Mouse (Mus musculus) midbrain, embryonic 13.5 days (tissue): ENCODE data around the gene Nip7. TPM values are rescaled to one million over a fixed set of nuclear protein-coding genes. Genes with fewer than 3 reads are reported as not detected.
"Not testable (repeated sequence)": the region's sequence is repeated elsewhere in the genome, so short reads cannot be mapped to it uniquely, and the experiment has no call there.

ENCODE experiments used
- ATAC-seq: fragments of 200-750 bp; cut with Nextera tagmentation; 2 replicates; pipeline ENCODE4 v1.8.0; 2017; ENCODE audit warnings: mild to moderate bottlenecking, moderate TSS enrichment, moderate library complexity
- H3K27ac ChIP-seq: fragments of 300-500 bp; sonication (generic); 2 replicates; pipeline ENCODE4 v1.5.1; 2015; ENCODE audit warnings: inconsistent platforms, mild to moderate bottlenecking, moderate library complexity
- H3K27me3 ChIP-seq: fragments of 300-500 bp; sonication (generic); 2 replicates; pipeline ENCODE4 v1.6.1; 2015; ENCODE audit warnings: mild to moderate bottlenecking, inconsistent platforms
- H3K36me3 ChIP-seq: fragments of 300-500 bp; sonication (generic); 2 replicates; pipeline ENCODE4 v1.6.1; 2015; ENCODE audit warnings: mild to moderate bottlenecking, inconsistent platforms
- H3K4me1 ChIP-seq: fragments of 300-500 bp; sonication (generic); replicated peaks from 2 replicates; pipeline ENCODE4 v1.6.1; 2015; ENCODE audit warnings: inconsistent platforms
- H3K4me2 ChIP-seq: fragments of 300-500 bp; sonication (generic); replicated peaks from 2 replicates; pipeline ENCODE4 v1.6.1; 2015; ENCODE audit warnings: moderate library complexity, mild to moderate bottlenecking, inconsistent platforms
- H3K4me3 ChIP-seq: fragments of 300-500 bp; sonication (generic); replicated peaks from 2 replicates; pipeline ENCODE4 v1.5.1; 2015; ENCODE audit warnings: mild to moderate bottlenecking, inconsistent platforms
- H3K9ac ChIP-seq: fragments of 300-500 bp; sonication (generic); replicated peaks from 2 replicates; pipeline ENCODE4 v1.6.1; 2015; ENCODE audit warnings: mild to moderate bottlenecking, inconsistent platforms
- H3K9me3 ChIP-seq: fragments of 300-500 bp; sonication (generic); 2 replicates; pipeline ENCODE4 v1.6.1; 2016; ENCODE audit warnings: mild to moderate bottlenecking, inconsistent platforms
- WGBS: fragments of 180-500 bp; shearing (Covaris S2); methylation state at CpG from one replicate; pipeline ENCODE4 v1.1.7; 2015; 5-methylcytosine and 5-hydroxymethylcytosine counted together
- polyA plus RNA-seq: library from polyadenylated mRNA; unstranded; fragments of >200 nt; fragmentation: Nextera tagmentation; extraction: Ambion mirVana; gene quantifications from 2 replicates; pipeline ENCODE4 v1.2.1, GENCODE M21; 2015

The Nip7 gene
- polyA plus RNA-seq: 81.9 and 93.3 TPM in 2 replicates

DNA sequence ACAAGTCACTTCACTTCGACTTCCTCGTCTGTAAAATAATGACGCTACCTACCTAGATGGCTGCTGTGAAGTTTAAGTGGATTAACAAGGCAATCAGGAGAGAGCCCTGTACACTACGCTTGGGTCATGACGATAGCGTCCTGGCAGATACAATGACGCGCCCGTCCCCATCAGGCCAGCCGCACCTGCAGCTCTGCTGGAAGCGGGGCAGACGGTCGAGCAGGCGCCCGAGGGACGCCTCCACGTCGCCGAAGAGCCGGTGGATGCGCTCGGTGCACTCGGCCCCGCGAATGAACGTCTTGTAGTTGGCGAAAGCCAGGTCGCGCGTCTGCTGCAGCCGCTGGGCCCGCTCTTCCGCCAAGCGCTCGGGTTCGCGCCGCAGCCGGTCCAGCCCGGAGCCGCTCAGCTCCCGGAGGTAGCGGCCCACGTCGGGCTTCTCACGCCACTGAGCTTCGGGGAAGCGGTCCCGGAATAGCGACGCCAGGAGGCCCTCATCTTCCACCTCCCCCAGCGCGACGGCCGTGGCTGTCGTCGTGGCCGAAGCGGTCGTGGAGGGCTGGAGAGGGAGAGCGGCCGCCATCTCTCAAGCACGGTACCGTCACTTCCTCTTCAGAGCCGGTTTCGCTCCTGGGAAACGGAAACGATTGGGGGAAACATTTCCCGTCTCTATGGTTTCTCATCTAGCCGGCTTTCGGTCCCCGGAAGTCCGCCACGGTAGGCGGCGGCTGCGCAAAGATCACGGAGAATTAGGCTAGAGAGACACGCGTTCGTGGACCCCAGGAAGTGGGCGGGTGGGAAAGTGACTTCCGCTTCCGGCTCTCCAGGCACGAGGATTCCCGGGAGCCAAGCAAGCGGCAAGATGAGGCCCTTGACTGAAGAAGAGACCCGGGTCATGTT, at the start of gene Nip7, which contains the start of gene Cog8:
Gene Nip7, plus strand, starts transcription at position 802 of the 897 bp plus-strand sequence.
Gene Cog8, minus strand, starts transcription at position 614 of the 897 bp plus-strand sequence.
- Histone ChIP-seq H3K4me3 (peak within 1 kb of the TSS; percentile 71), H3K9ac (peak within 1 kb of the TSS; percentile 90), H3K4me1 (peaks cover 29% of the 10 kb centered on the region), H3K27ac (peak within 1 kb of the TSS; percentile 84), H3K27me3 (no peaks in the 10 kb centered on the region), H3K36me3 (peaks cover 55% of the 10 kb centered on the region), H3K9me3 (no peaks in the 10 kb centered on the region), H3K4me2 (peak within 1 kb of the TSS; percentile 98)
- peak; percentile 97 for ATAC-seq
- WGBS: under 1% methylated on average over 88 of the region's 88 CpGs

DNA sequence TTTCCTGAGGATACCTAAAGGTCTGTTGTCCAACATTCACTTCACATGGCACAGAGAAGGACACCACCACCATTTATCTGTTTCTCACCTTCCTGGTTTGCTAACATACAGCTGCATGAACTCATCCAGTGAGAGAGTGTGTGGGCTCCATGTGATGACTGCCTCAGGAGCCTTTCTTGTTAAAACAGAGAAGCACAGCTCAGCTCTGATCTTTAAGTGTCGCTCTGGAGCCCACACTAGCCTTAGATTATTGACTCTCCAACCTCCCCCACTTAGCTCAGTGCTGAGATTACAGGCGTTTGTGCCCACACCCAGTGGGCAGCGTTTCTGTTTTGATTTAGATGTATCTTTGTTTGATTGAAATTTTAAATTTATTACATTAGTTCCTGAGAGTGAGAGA, 48.9 kb upstream of the Nip7 start:
- H3K27ac ChIP-seq: no peak overlapping the region
- no peaks in the 10 kb centered on the region for H3K9me3 ChIP-seq
- WGBS: 95% methylated on average over 3 of the region's 3 CpGs
- H3K4me1 ChIP-seq: no peaks in the 10 kb centered on the region
- H3K9ac ChIP-seq: no peak overlapping the region
- peaks cover 29% of the 10 kb centered on the region for H3K36me3 ChIP-seq
- no peaks in the 10 kb centered on the region for H3K27me3 ChIP-seq
- ATAC-seq: no peak
- H3K4me2 ChIP-seq: no peak overlapping the region
- no peak overlapping the region for H3K4me3 ChIP-seq

DNA sequence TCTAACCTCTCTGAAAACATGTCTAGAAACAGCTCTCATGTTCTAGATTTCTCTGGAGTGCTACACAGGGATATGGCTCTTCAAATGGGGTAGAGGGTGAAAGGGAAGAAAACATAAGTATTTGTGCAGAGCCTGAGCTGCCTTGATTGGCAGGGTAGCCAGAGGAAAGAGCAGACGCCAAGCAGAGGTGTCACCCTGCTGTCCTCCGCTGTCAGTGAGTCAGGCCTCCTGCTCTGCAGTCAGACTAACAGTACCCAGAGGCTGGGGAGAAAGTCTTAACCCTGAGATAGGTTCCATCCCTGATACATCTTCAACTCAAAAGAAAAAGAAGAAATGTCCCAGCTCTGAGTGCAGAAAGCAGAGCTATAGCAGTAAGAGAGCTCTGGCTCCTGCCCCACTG, 44.0 kb upstream of the Nip7 start:
- Histone ChIP-seq H3K4me1 (no peaks in the 10 kb centered on the region), H3K27ac (no peak overlapping the region), H3K27me3 (no peaks in the 10 kb centered on the region), H3K4me2 (no peak overlapping the region), H3K4me3 (no peak overlapping the region), H3K9ac (no peak overlapping the region), H3K36me3 (peaks cover 32% of the 10 kb centered on the region), H3K9me3 (no peaks in the 10 kb centered on the region)
- 91% methylated on average over 2 of the region's 2 CpGs for WGBS
- no peak for ATAC-seq

GRCm38 (mm10) chr8:107014915-107015314, 41.8 kb upstream of the Nip7 start:
- H3K4me2 ChIP-seq: no peak overlapping the region
- no peaks in the 10 kb centered on the region for H3K27me3 ChIP-seq
- H3K9me3 ChIP-seq: no peaks in the 10 kb centered on the region
- WGBS: 100% methylated on average over 1 of the region's 1 CpGs
- H3K4me3 ChIP-seq: no peak overlapping the region
- H3K36me3 ChIP-seq: peaks cover 29% of the 10 kb centered on the region
- ATAC-seq: no peak
- no peak overlapping the region for H3K9ac ChIP-seq
- no peaks in the 10 kb centered on the region for H3K4me1 ChIP-seq
- no peak overlapping the region for H3K27ac ChIP-seq

DNA sequence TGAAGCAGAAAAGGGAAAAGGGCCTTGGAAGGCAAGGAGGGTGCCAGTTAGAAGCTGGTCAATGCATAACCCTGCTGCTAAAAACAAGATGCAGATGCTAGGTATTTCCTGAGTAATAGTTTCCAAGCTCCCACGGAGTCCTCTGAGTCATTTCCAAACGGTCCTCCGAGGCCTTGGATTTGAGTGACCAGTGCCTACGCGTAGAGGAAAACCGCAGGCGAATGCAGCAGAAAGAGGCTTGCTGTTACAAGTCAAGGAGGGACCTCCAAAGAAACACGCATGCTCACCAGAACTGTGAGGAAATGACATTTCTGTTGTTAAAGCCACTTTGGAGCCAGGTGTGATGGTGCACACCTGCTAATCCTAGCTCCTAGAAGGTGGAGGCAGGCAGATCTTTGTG, 33.2 kb upstream of the Nip7 start:
- Histone ChIP-seq H3K9me3 (no peaks in the 10 kb centered on the region), H3K4me1 (no peaks in the 10 kb centered on the region), H3K9ac (no peak overlapping the region), H3K36me3 (no peaks in the 10 kb centered on the region), H3K27ac (no peak overlapping the region), H3K27me3 (no peaks in the 10 kb centered on the region), H3K4me3 (no peak overlapping the region), H3K4me2 (no peak overlapping the region)
- WGBS: 94% methylated on average over 8 of the region's 8 CpGs
- ATAC-seq: no peak

- H3K9me3 ChIP-seq: no peaks in the 10 kb centered on the region
- no peaks in the 10 kb centered on the region for H3K27me3 ChIP-seq
- no peak for ATAC-seq
- H3K4me2 ChIP-seq: no peak overlapping the region
- no peak overlapping the region for H3K9ac ChIP-seq
- WGBS: 84% methylated on average over 3 of the region's 3 CpGs
- peaks cover 21% of the 10 kb centered on the region for H3K4me1 ChIP-seq
- H3K27ac ChIP-seq: no peak overlapping the region
- H3K36me3 ChIP-seq: no peaks in the 10 kb centered on the region; the same call in 1 of the 2 replicates
- H3K4me3 ChIP-seq: no peak overlapping the region
These were observed 27.4 kb upstream of the Nip7 start for GRCm38 (mm10) chr8:107029310-107029709.

DNA sequence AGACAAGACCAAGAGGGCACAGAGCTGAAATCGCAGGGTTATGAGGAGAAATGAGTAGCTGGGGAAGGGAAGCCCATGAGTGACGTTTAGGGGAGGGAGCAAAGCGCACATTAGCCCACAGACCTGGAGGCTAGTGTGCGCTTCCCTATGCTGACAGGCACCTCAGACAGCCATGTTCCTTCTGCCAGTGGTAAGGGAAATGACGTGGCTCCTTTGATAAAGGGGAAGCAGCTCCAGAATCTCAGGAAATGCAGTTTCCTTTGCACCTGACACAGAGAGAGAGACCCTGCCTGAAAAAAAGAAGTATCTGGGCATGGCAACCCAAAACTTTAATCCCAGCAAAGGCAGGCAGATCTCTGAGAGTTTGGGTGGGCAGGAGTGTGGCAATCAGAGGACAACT, 26.6 kb upstream of the Nip7 start:
- Histone ChIP-seq H3K4me3 (no peak overlapping the region), H3K9ac (no peak overlapping the region), H3K4me1 (peaks cover 27% of the 10 kb centered on the region), H3K9me3 (no peaks in the 10 kb centered on the region), H3K27ac (no peak overlapping the region), H3K4me2 (no peak overlapping the region), H3K27me3 (no peaks in the 10 kb centered on the region), H3K36me3 (no peaks in the 10 kb centered on the region; the same call in 1 of the 2 replicates)
- WGBS: 82% methylated on average over 5 of the region's 5 CpGs
- ATAC-seq: no peak

GRCm38 (mm10) chr8:107030650-107031576, 25.8 kb upstream of the Nip7 start, which contains the start of gene Vps4a:
Vps4a (plus strand) TSS chr8:107031222.
- peak within 1 kb of the TSS; percentile 79 for H3K4me3 ChIP-seq
- WGBS: 5% methylated on average over 65 of the region's 66 CpGs
- H3K36me3 ChIP-seq: peaks cover 2% of the 10 kb centered on the region; the same call in 1 of the 2 replicates

GRCm38 (mm10) chr8:107031577-107032090, 25.0 kb upstream of the Nip7 start:
- Histone ChIP-seq H3K4me2 (peak overlapping the region; percentile 85), H3K9me3 (no peaks in the 10 kb centered on the region), H3K36me3 (peaks cover 7% of the 10 kb centered on the region), H3K27me3 (no peaks in the 10 kb centered on the region), H3K27ac (peak overlapping the region; percentile 82), H3K4me3 (peak overlapping the region; percentile 79), H3K9ac (peak overlapping the region; percentile 95), H3K4me1 (peaks cover 27% of the 10 kb centered on the region)
- 0% methylated on average over 40 of the region's 40 CpGs for WGBS
- ATAC-seq: no peak

More at GRCm38 (mm10) chr8:107030650-107031576, 25.8 kb upstream of the Nip7 start, which contains the start of gene Vps4a:
- peak within 1 kb of the TSS; percentile 95 for H3K9ac ChIP-seq
- peaks cover 27% of the 10 kb centered on the region for H3K4me1 ChIP-seq
- H3K4me2 ChIP-seq: peak within 1 kb of the TSS; percentile 85
- H3K9me3 ChIP-seq: no peaks in the 10 kb centered on the region
- H3K27ac ChIP-seq: peak within 1 kb of the TSS; percentile 82
- H3K27me3 ChIP-seq: no peaks in the 10 kb centered on the region
- peak; percentile 96 for ATAC-seq

- Histone ChIP-seq H3K4me1 (peaks cover 27% of the 10 kb centered on the region), H3K36me3 (peaks cover 19% of the 10 kb centered on the region)
- not testable (repeated sequence) for H3K27me3 ChIP-seq, H3K4me3 ChIP-seq, H3K9ac ChIP-seq, ATAC-seq, H3K27ac ChIP-seq, H3K9me3 ChIP-seq, H3K4me2 ChIP-seq
- WGBS: 94% methylated on average over 2 of the region's 2 CpGs
These were observed 23.1 kb upstream of the Nip7 start for GRCm38 (mm10) chr8:107033609-107034008.

- Histone ChIP-seq H3K4me2 (no peak overlapping the region), H3K36me3 (peaks cover 39% of the 10 kb centered on the region), H3K27me3 (no peaks in the 10 kb centered on the region), H3K9ac (no peak overlapping the region), H3K4me1 (peaks cover 27% of the 10 kb centered on the region), H3K27ac (no peak overlapping the region), H3K9me3 (no peaks in the 10 kb centered on the region), H3K4me3 (no peak overlapping the region)
- no peak for ATAC-seq
- WGBS: 90% methylated on average over 3 of the region's 3 CpGs
These were observed 21.0 kb upstream of the Nip7 start for GRCm38 (mm10) chr8:107035641-107036040.
